Mouse (Mus musculus): Measurements from ENCODE around the gene 2410137M14Rik. TPM values are rescaled to one million over a fixed set of nuclear protein-coding genes. Genes with fewer than 3 reads are reported as not detected.

2410137M14Rik gene
- polyA plus RNA-seq, 1 experiment from 2014 or later, result not detected

- peak; percentile 41; the same call in 1 of the 2 replicates for ATAC-seq (replicated peaks; ENCODE audit: extremely low read depth, insufficient read depth, low FRiP score)
Measured at GRCm38 (mm10) chr17:36982253-36983155, 1.5 kb upstream of the 2410137M14Rik start.

DNA sequence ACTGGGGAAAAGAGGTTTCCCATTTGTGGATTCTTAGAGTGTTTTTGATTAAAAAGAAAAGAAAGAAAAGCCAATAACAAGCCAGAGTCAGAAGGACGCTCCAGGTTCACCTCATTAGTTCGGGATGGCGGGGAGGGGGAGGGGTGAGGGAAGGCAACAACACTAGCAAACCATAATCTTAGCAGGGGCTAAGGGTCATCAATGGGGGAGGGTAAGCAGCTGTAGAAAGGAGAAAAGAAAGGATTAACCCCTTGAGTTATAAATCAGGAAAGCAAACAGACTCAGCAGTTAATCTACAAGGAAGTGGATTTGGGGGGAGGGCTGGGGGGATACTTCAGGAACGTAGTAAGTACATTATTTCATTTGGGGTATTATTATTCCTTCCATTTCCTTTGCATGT is 808 bp upstream of the 2410137M14Rik start:
- H3K27me3 ChIP-seq (ENCODE audit: control insufficient read depth, insufficient read depth, low read length), result no peaks in the 10 kb centered on the region
- ATAC-seq (replicated peaks; ENCODE audit: extremely low read depth, insufficient read depth, low FRiP score), result no peak
- H3K4me2 ChIP-seq (ENCODE audit: low read depth, low read length), result peak overlapping the region; percentile 61
- H3K9me3 ChIP-seq (replicated peaks; ENCODE audit: control insufficient read depth, low read length), result no peaks in the 10 kb centered on the region
- peaks cover 7% of the 10 kb centered on the region for H3K4me1 ChIP-seq (ENCODE audit: control insufficient read depth, insufficient read depth, low read length)
- WGBS, result 12% methylated on average over 4 of the region's 4 CpGs
- no peaks in the 10 kb centered on the region for H3K36me3 ChIP-seq (ENCODE audit: control insufficient read depth, insufficient read depth)
- H3K9ac ChIP-seq (ENCODE audit: low read length), result no peak overlapping the region
- H3K27ac ChIP-seq (ENCODE audit: low read length), result no peak overlapping the region
- peak overlapping the region; percentile 39 for H3K4me3 ChIP-seq (ENCODE audit: low read length)

More at GRCm38 (mm10) chr17:36982253-36983155, 1.5 kb upstream of the 2410137M14Rik start:
- H3K36me3 ChIP-seq (ENCODE audit: control insufficient read depth, insufficient read depth), result no peaks in the 10 kb centered on the region
- H3K27ac ChIP-seq (ENCODE audit: low read length), result no peak overlapping the region
- H3K9me3 ChIP-seq (replicated peaks; ENCODE audit: control insufficient read depth, low read length), result no peaks in the 10 kb centered on the region
- no peak overlapping the region for H3K4me2 ChIP-seq (ENCODE audit: low read depth, low read length)
- WGBS, result 43% methylated on average over 5 of the region's 5 CpGs
- peaks cover 7% of the 10 kb centered on the region for H3K4me1 ChIP-seq (ENCODE audit: control insufficient read depth, insufficient read depth, low read length)
- H3K9ac ChIP-seq (ENCODE audit: low read length), result no peak overlapping the region
- peaks cover 3% of the 10 kb centered on the region for H3K27me3 ChIP-seq (ENCODE audit: control insufficient read depth, insufficient read depth, low read length)
- H3K4me3 ChIP-seq (ENCODE audit: low read length), result no peak overlapping the region

DNA sequence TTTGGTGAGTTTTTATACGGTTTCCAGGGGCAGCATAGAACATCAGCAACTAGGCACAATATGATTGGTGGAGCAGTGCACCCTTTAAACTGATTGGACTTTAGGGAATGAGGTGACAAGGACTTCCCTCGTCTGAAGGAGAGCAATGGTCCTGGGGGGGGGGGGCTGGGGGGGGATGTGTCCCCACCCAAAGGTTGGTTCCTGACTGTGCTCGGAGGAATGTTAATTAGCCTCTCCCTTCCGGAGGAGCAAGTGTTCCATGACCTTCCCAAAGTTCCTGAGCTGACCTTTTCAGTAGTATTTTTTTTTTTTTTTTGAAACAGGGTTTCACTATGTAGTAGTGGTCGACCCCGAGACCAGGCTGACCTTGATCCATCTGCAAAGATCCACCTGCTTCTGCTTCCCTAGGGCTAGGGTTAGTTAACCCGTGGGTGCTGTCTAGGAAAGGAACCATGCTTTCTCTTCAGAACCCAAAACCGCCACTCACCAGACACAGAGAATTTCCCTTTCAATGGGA is 7.7 kb downstream of the 2410137M14Rik start:
- Histone ChIP-seq H3K9me3 (replicated peaks; ENCODE audit: control insufficient read depth, low read length) (no peaks in the 10 kb centered on the region), H3K4me2 (ENCODE audit: low read depth, low read length) (no peak overlapping the region), H3K4me1 (ENCODE audit: control insufficient read depth, insufficient read depth, low read length) (no peaks in the 10 kb centered on the region), H3K27me3 (ENCODE audit: control insufficient read depth, insufficient read depth, low read length) (no peaks in the 10 kb centered on the region), H3K4me3 (ENCODE audit: low read length) (no peak overlapping the region), H3K9ac (ENCODE audit: low read length) (no peak overlapping the region), H3K36me3 (ENCODE audit: control insufficient read depth, insufficient read depth) (no peaks in the 10 kb centered on the region), H3K27ac (ENCODE audit: low read length) (no peak overlapping the region)
- ATAC-seq (replicated peaks; ENCODE audit: extremely low read depth, insufficient read depth, low FRiP score), result no peak
- WGBS, result 57% methylated on average over 8 of the region's 8 CpGs

- ATAC-seq (replicated peaks; ENCODE audit: extremely low read depth, insufficient read depth, low FRiP score), result no peak
- no peaks in the 10 kb centered on the region for H3K4me1 ChIP-seq (ENCODE audit: control insufficient read depth, insufficient read depth, low read length)
- 64% methylated on average over 3 of the region's 3 CpGs for WGBS
- H3K4me3 ChIP-seq (ENCODE audit: low read length), result no peak overlapping the region
- no peak overlapping the region for H3K4me2 ChIP-seq (ENCODE audit: low read depth, low read length)
- no peaks in the 10 kb centered on the region for H3K9me3 ChIP-seq (replicated peaks; ENCODE audit: control insufficient read depth, low read length)
- H3K27me3 ChIP-seq (ENCODE audit: control insufficient read depth, insufficient read depth, low read length), result no peaks in the 10 kb centered on the region
- no peaks in the 10 kb centered on the region for H3K36me3 ChIP-seq (ENCODE audit: control insufficient read depth, insufficient read depth)
- no peak overlapping the region for H3K27ac ChIP-seq (ENCODE audit: low read length)
- H3K9ac ChIP-seq (ENCODE audit: low read length), result no peak overlapping the region
Measured at GRCm38 (mm10) chr17:36972791-36973190, 8.2 kb downstream of the 2410137M14Rik start.

- Histone ChIP-seq H3K4me1 (ENCODE audit: control insufficient read depth, insufficient read depth, low read length) (no peaks in the 10 kb centered on the region), H3K27ac (ENCODE audit: low read length) (no peak overlapping the region), H3K27me3 (ENCODE audit: control insufficient read depth, insufficient read depth, low read length) (no peaks in the 10 kb centered on the region), H3K4me2 (ENCODE audit: low read depth, low read length) (no peak overlapping the region), H3K36me3 (ENCODE audit: control insufficient read depth, insufficient read depth) (no peaks in the 10 kb centered on the region), H3K4me3 (ENCODE audit: low read length) (no peak overlapping the region), H3K9me3 (replicated peaks; ENCODE audit: control insufficient read depth, low read length) (no peaks in the 10 kb centered on the region), H3K9ac (ENCODE audit: low read length) (no peak overlapping the region)
- ATAC-seq (replicated peaks; ENCODE audit: extremely low read depth, insufficient read depth, low FRiP score), result no peak
- WGBS, result 83% methylated on average over 6 of the region's 6 CpGs
Measured at GRCm38 (mm10) chr17:36971172-36971850, 9.7 kb downstream of the 2410137M14Rik start.

DNA sequence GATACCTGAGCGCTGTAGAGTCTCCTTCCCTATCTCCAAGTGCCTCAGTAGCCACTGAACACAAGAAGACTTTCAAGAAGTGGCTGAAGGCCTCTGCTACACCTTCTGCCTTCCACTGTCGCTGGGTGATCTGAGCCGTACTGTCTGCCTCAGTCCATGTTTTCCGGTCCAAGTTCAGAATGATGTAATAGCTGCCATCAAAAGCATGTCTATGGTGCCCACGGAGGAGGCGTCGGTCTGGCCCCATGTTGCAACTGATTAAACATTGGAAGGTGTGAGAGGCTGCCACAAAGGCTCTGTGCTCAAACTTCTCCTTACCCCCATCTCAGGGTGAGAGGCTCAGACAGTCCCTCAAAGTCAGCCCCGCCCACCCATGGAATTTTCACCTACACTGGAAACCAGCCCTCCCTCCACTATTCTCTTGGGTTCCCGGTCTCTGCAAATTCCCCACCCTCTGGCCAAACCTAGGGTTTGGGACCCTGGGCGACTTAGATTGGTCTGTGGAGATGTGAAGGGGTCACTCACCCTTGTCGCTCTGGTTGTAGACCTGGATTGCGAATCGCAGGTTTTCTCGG is 10.6 kb downstream of the 2410137M14Rik start:
- WGBS, result 76% methylated on average over 14 of the region's 14 CpGs
- H3K27ac ChIP-seq (ENCODE audit: low read length), result no peak overlapping the region
- no peaks in the 10 kb centered on the region for H3K36me3 ChIP-seq (ENCODE audit: control insufficient read depth, insufficient read depth)
- H3K9me3 ChIP-seq (replicated peaks; ENCODE audit: control insufficient read depth, low read length), result no peaks in the 10 kb centered on the region
- H3K4me1 ChIP-seq (ENCODE audit: control insufficient read depth, insufficient read depth, low read length), result no peaks in the 10 kb centered on the region
- H3K4me2 ChIP-seq (ENCODE audit: low read depth, low read length), result no peak overlapping the region
- H3K4me3 ChIP-seq (ENCODE audit: low read length), result no peak overlapping the region
- no peaks in the 10 kb centered on the region for H3K27me3 ChIP-seq (ENCODE audit: control insufficient read depth, insufficient read depth, low read length)
- no peak overlapping the region for H3K9ac ChIP-seq (ENCODE audit: low read length)
- no peak for ATAC-seq (replicated peaks; ENCODE audit: extremely low read depth, insufficient read depth, low FRiP score)

DNA sequence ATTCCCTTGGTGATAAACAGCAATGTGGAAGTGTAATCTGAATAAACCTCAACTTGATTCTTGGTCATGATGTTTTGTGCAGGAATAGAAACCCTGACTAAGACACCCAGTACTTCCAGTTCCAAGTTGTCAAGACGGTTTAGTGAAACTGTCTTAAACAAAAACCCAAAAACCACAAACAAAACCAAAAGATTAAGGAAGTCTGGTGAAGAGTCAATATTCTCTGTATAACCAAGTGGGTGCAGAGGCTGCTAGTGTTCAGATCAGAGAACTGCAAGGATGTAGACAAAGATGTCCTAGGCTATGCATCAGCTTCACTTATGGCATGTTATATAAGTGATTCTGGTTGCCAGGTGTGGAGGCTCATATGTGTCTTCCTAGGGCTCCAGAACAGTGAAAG is 14.2 kb downstream of the 2410137M14Rik start:
- H3K4me3 ChIP-seq (ENCODE audit: low read length), result no peak overlapping the region
- H3K9ac ChIP-seq (ENCODE audit: low read length), result no peak overlapping the region
- no peak overlapping the region for H3K27ac ChIP-seq (ENCODE audit: low read length)
- WGBS, result 74% methylated on average over 1 of the region's 1 CpGs
- H3K9me3 ChIP-seq (replicated peaks; ENCODE audit: control insufficient read depth, low read length), result no peaks in the 10 kb centered on the region
- H3K4me2 ChIP-seq (ENCODE audit: low read depth, low read length), result no peak overlapping the region
- H3K27me3 ChIP-seq (ENCODE audit: control insufficient read depth, insufficient read depth, low read length), result no peaks in the 10 kb centered on the region
- peaks cover 4% of the 10 kb centered on the region; the same call in 1 of the 2 replicates for H3K36me3 ChIP-seq (ENCODE audit: control insufficient read depth, insufficient read depth)
- H3K4me1 ChIP-seq (ENCODE audit: control insufficient read depth, insufficient read depth, low read length), result no peaks in the 10 kb centered on the region
- ATAC-seq (replicated peaks; ENCODE audit: extremely low read depth, insufficient read depth, low FRiP score), result no peak

DNA sequence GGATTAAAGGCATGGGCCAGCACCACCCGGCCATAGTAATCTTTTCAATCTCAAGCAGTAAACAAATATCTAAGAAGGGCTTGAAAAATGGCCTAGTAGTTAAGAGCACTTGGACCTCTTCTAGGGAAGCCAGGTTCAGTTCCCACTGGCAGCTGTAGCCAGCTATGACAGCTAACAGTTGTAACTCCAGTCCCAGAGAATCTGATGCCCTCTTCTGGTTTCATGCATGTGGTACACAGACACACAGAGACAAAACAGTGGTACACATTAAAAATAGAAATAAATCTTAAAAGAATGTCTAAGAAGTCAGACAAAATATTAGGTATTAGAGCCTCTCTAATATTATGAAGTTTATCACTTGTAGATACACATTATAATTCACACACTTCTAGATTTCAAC is 19.9 kb downstream of the 2410137M14Rik start:
- WGBS, result 80% methylated on average over 1 of the region's 1 CpGs
- no peak overlapping the region for H3K4me2 ChIP-seq (ENCODE audit: low read depth, low read length)
- H3K4me3 ChIP-seq (ENCODE audit: low read length), result no peak overlapping the region
- H3K9me3 ChIP-seq (replicated peaks; ENCODE audit: control insufficient read depth, low read length), result no peaks in the 10 kb centered on the region
- no peak overlapping the region for H3K9ac ChIP-seq (ENCODE audit: low read length)
- H3K36me3 ChIP-seq (ENCODE audit: control insufficient read depth, insufficient read depth), result peaks cover 8% of the 10 kb centered on the region
- H3K27ac ChIP-seq (ENCODE audit: low read length), result no peak overlapping the region
- H3K27me3 ChIP-seq (ENCODE audit: control insufficient read depth, insufficient read depth, low read length), result no peaks in the 10 kb centered on the region
- ATAC-seq (replicated peaks; ENCODE audit: extremely low read depth, insufficient read depth, low FRiP score), result no peak
- peaks cover 10% of the 10 kb centered on the region for H3K4me1 ChIP-seq (ENCODE audit: control insufficient read depth, insufficient read depth, low read length)
